Comparison of ENCODE assay signal across 8 mouse cellular contexts in genomic region chr4:128805150-128806042, GRCm38 (mm10). TPM values are rescaled to one million over a fixed set of nuclear protein-coding genes. Genes with fewer than 3 reads are reported as not detected.
DNase-seq lines count a peak whose midpoint lies in the region; ATAC-seq lines count a peak whose summit lies in the region.

No protein-coding gene starts in this region.

- peaks cover 21% of the 10 kb centered on the region for H3K4me1 ChIP-seq in forebrain, embryonic 11.5 days (replicated peaks; ENCODE audit: control insufficient read depth, insufficient read depth, low read length)
- H3K4me1 ChIP-seq in intestine, embryonic 14.5 days (replicated peaks; ENCODE audit: control insufficient read depth, insufficient read depth, low read length), result peaks cover 30% of the 10 kb centered on the region
- peaks cover 61% of the 10 kb centered on the region for H3K4me1 ChIP-seq in liver, embryonic 15.5 days (replicated peaks)
- H3K4me1 ChIP-seq in neural tube, embryonic 13.5 days (replicated peaks), result peaks cover 53% of the 10 kb centered on the region

- no peak for ATAC-seq in forebrain, embryonic 11.5 days (replicated peaks; ENCODE audit: low FRiP score)
- ATAC-seq in intestine, embryonic 14.5 days (replicated peaks; ENCODE audit: low FRiP score, low TSS enrichment, low read depth), result 0 out of 2 replicates have a peak, but pooled peaks have one; percentile 3
- peak; percentile 13 for ATAC-seq in liver, embryonic 15.5 days (ENCODE audit: insufficient read depth)
- peak; percentile 16; the same call in 1 of the 2 replicates for ATAC-seq in neural tube, embryonic 13.5 days (ENCODE audit: low read depth)

- peaks cover 3% of the 10 kb centered on the region; the same call in 1 of the 2 replicates for H3K36me3 ChIP-seq in forebrain, embryonic 11.5 days (ENCODE audit: control insufficient read depth, insufficient read depth, low read length)
- no peaks in the 10 kb centered on the region for H3K36me3 ChIP-seq in intestine, embryonic 14.5 days (ENCODE audit: control insufficient read depth, insufficient read depth, low read length)
- H3K36me3 ChIP-seq in liver, embryonic 15.5 days (replicated peaks), result no peaks in the 10 kb centered on the region
- H3K36me3 ChIP-seq in neural tube, embryonic 13.5 days, result no peaks in the 10 kb centered on the region

- WGBS in forebrain, embryonic 11.5 days, result under 1% methylated on average over 72 of the region's 74 CpGs
- under 1% methylated on average over 64 of the region's 74 CpGs for WGBS in intestine, embryonic 14.5 days
- WGBS in liver, embryonic 15.5 days (ENCODE audit: insufficient replicate concordance), result 1% methylated on average over 58 of the region's 74 CpGs
- WGBS in neural tube, embryonic 13.5 days, result under 1% methylated on average over 62 of the region's 74 CpGs

- H3K27ac ChIP-seq in forebrain, embryonic 11.5 days (ENCODE audit: low read depth, low read length), result peak overlapping the region; percentile 85
- peak overlapping the region; percentile 98 for H3K27ac ChIP-seq in intestine, embryonic 14.5 days (ENCODE audit: low read depth)
- peak overlapping the region; percentile 94 for H3K27ac ChIP-seq in liver, embryonic 15.5 days (replicated peaks)
- H3K27ac ChIP-seq in neural tube, embryonic 13.5 days (replicated peaks), result peak overlapping the region; percentile 98

- peak overlapping the region; percentile 83 for H3K4me2 ChIP-seq in forebrain, embryonic 11.5 days (ENCODE audit: low read depth, low read length, severe bottlenecking)
- H3K4me2 ChIP-seq in intestine, embryonic 14.5 days (ENCODE audit: low read length), result peak overlapping the region; percentile 92
- H3K4me2 ChIP-seq in liver, embryonic 15.5 days, result peak overlapping the region; percentile 99
- peak overlapping the region; percentile 99 for H3K4me2 ChIP-seq in neural tube, embryonic 13.5 days

- no peaks in the 10 kb centered on the region for H3K27me3 ChIP-seq in forebrain, embryonic 11.5 days (ENCODE audit: control insufficient read depth, insufficient read depth, low read length)
- H3K27me3 ChIP-seq in intestine, embryonic 14.5 days (replicated peaks; ENCODE audit: control insufficient read depth, insufficient read depth, low read length), result no peaks in the 10 kb centered on the region
- H3K27me3 ChIP-seq in liver, embryonic 15.5 days, result no peaks in the 10 kb centered on the region
- no peaks in the 10 kb centered on the region for H3K27me3 ChIP-seq in neural tube, embryonic 13.5 days

- DNase-seq in ovary, postnatal 36 days (ENCODE audit: low spot score), result peak; percentile 42
- DNase-seq in ovary, adult 18-20 months (ENCODE audit: low spot score), result no peak
- DNase-seq in adipocyte (ENCODE audit: low spot score), result peak; percentile 43
- peak; percentile 71 for DNase-seq in forebrain, embryonic 11.5 days (ENCODE audit: low spot score)
- DNase-seq in intestine, embryonic 14.5 days (ENCODE audit: low spot score), result peak; percentile 84
- DNase-seq in gastrocnemius, adult 8-10 months (ENCODE audit: low spot score in 2 of 2), result no peak

- H3K4me3 ChIP-seq in forebrain, embryonic 11.5 days (ENCODE audit: low read depth, low read length), result peak overlapping the region; percentile 99
- H3K4me3 ChIP-seq in intestine, embryonic 14.5 days (ENCODE audit: low read depth, low read length), result peak overlapping the region; percentile 92
- H3K4me3 ChIP-seq in liver, embryonic 15.5 days (replicated peaks), result peak overlapping the region; percentile 86
- peak overlapping the region; percentile 90 for H3K4me3 ChIP-seq in neural tube, embryonic 13.5 days

- peak overlapping the region; percentile 98 for H3K9ac ChIP-seq in forebrain, embryonic 11.5 days (ENCODE audit: low read length)
- peak overlapping the region; percentile 98 for H3K9ac ChIP-seq in intestine, embryonic 14.5 days (ENCODE audit: low read length)
- H3K9ac ChIP-seq in liver, embryonic 15.5 days, result peak overlapping the region; percentile 90
- H3K9ac ChIP-seq in neural tube, embryonic 13.5 days, result peak overlapping the region; percentile 99

- no peaks in the 10 kb centered on the region for H3K9me3 ChIP-seq in forebrain, embryonic 11.5 days (ENCODE audit: control insufficient read depth, low read length)
- no peaks in the 10 kb centered on the region for H3K9me3 ChIP-seq in intestine, embryonic 14.5 days (ENCODE audit: control insufficient read depth, low read length)
- H3K9me3 ChIP-seq in liver, embryonic 15.5 days (replicated peaks), result no peaks in the 10 kb centered on the region
- no peaks in the 10 kb centered on the region for H3K9me3 ChIP-seq in neural tube, embryonic 13.5 days

RNA-seq across cellular contexts. Expression of gene Zfp362, which starts 0.4 kb away (rescaled TPM):
- polyA plus RNA-seq in forebrain, embryonic 11.5 days (2014; fragmentation: Nextera tagmentation; extraction: Ambion mirVana), result 53.0 and 55.2 TPM in 2 replicates
- 30.5 and 31.3 TPM in 2 replicates for polyA plus RNA-seq in intestine, embryonic 14.5 days (2014; fragmentation: Nextera tagmentation; extraction: Ambion mirVana)
- 6.5 and 6.8 TPM in 2 replicates for polyA plus RNA-seq in liver, embryonic 15.5 days (2015; fragmentation: Nextera tagmentation; extraction: Ambion mirVana)
- polyA plus RNA-seq in neural tube, embryonic 13.5 days (2015; fragmentation: Nextera tagmentation; extraction: Ambion mirVana), result 37.5 and 43.1 TPM in 2 replicates
- total RNA-seq in gastrocnemius, adult 8-10 months (2022), result 1 to 10 TPM; 7.9 to 9.0 (median 8.6) TPM

RNA-seq across cellular contexts. Expression of gene A3galt2, which starts 50.2 kb away (rescaled TPM):
- polyA plus RNA-seq in forebrain, embryonic 11.5 days (2014; fragmentation: Nextera tagmentation; extraction: Ambion mirVana), result 0.56 TPM in 2 replicates
- 0.16 and 0.35 TPM in 2 replicates for polyA plus RNA-seq in intestine, embryonic 14.5 days (2014; fragmentation: Nextera tagmentation; extraction: Ambion mirVana)
- not detected in 2 replicates for polyA plus RNA-seq in liver, embryonic 15.5 days (2015; fragmentation: Nextera tagmentation; extraction: Ambion mirVana)
- polyA plus RNA-seq in neural tube, embryonic 13.5 days (2015; fragmentation: Nextera tagmentation; extraction: Ambion mirVana), result 0.46 and 0.70 TPM in 2 replicates
- not detected for total RNA-seq in gastrocnemius, adult 8-10 months (2022)

Comparison
In these comparisons a context has a peak if more than half of its experiments do, and no peak if none do; other contexts are left out.
1. DNase-seq: peak in ovary, postnatal 36 days (single experiment), adipocyte (single experiment), forebrain, embryonic 11.5 days (single experiment) and intestine, embryonic 14.5 days (single experiment); none in ovary, adult 18-20 months (single experiment) and gastrocnemius, adult 8-10 months (0 of 2).
2. Peak in every context shown above with its lines, with median percentiles within 50 percentile points of each other: H3K27ac ChIP-seq, H3K4me2 ChIP-seq, H3K4me3 ChIP-seq and H3K9ac ChIP-seq.